Mouse (Mus musculus): ENCODE data around the gene Dchs1.
"Not testable (repeated sequence)": the region's sequence is repeated elsewhere in the genome, so short reads cannot be mapped to it uniquely, and the experiment has no call there.

Gene Dchs1

GRCm38 (mm10) chr7:105742539-105743215 is 44.8 kb downstream of the Dchs1 start:
- not testable (repeated sequence) for DNase-seq (ENCODE audit: low spot score)

- DNase-seq (ENCODE audit: low spot score) = no peak
Observed at GRCm38 (mm10) chr7:105741978-105742377, 45.5 kb downstream of the Dchs1 start.

GRCm38 (mm10) chr7:105740851-105741250 is 46.6 kb downstream of the Dchs1 start:
- DNase-seq (ENCODE audit: low spot score) = no peak

- no peak for DNase-seq (ENCODE audit: low spot score)
Observed at GRCm38 (mm10) chr7:105740089-105740795, 47.2 kb downstream of the Dchs1 start.

- peak; percentile 81 for DNase-seq (ENCODE audit: low spot score)
Observed at GRCm38 (mm10) chr7:105738948-105739347, 48.5 kb downstream of the Dchs1 start.

- no peak for DNase-seq (ENCODE audit: low spot score)
Observed at GRCm38 (mm10) chr7:105738286-105738685, 49.2 kb downstream of the Dchs1 start.

- DNase-seq (ENCODE audit: low spot score) = no peak
Observed at GRCm38 (mm10) chr7:105737648-105738047, 49.8 kb downstream of the Dchs1 start.

GRCm38 (mm10) chr7:105736911-105737521 is 50.4 kb downstream of the Dchs1 start, which contains the start of gene Rrp8:
TSS of gene Rrp8 (minus strand) at chr7:105737385.
- peak; percentile 36 for DNase-seq (ENCODE audit: low spot score)

- DNase-seq (ENCODE audit: low spot score) = peak; percentile 93
Observed at GRCm38 (mm10) chr7:105736264-105736901, 51.1 kb downstream of the Dchs1 start, which contains the start of gene Ilk. TSS of gene Ilk (plus strand) at chr7:105736592.

GRCm38 (mm10) chr7:105735464-105735863 is 52.0 kb downstream of the Dchs1 start:
- not testable (repeated sequence) for DNase-seq (ENCODE audit: low spot score)

GRCm38 (mm10) chr7:105734826-105735225 is 52.6 kb downstream of the Dchs1 start:
- DNase-seq (ENCODE audit: low spot score) = no peak

GRCm38 (mm10) chr7:105733836-105734235 is 53.6 kb downstream of the Dchs1 start:
- DNase-seq (ENCODE audit: low spot score) = no peak

GRCm38 (mm10) chr7:105728701-105729428 is 58.6 kb downstream of the Dchs1 start:
- peak; percentile 3 for DNase-seq (ENCODE audit: low spot score)

GRCm38 (mm10) chr7:105726980-105727325 is 60.5 kb downstream of the Dchs1 start:
- DNase-seq (ENCODE audit: low spot score) = no peak

GRCm38 (mm10) chr7:105726144-105726979 is 61.1 kb downstream of the Dchs1 start:
- peak; percentile 82 for DNase-seq (ENCODE audit: low spot score)

- DNase-seq (ENCODE audit: low spot score) = no peak
Observed at GRCm38 (mm10) chr7:105721916-105722315, 65.5 kb downstream of the Dchs1 start.

- DNase-seq (ENCODE audit: low spot score) = no peak
Observed at GRCm38 (mm10) chr7:105715366-105715765, 72.1 kb downstream of the Dchs1 start.

GRCm38 (mm10) chr7:105708733-105709132 is 78.7 kb downstream of the Dchs1 start:
- no peak for DNase-seq (ENCODE audit: low spot score)

GRCm38 (mm10) chr7:105703816-105704215 is 83.6 kb downstream of the Dchs1 start:
- no peak for DNase-seq (ENCODE audit: low spot score)

- no peak for DNase-seq (ENCODE audit: low spot score)
Observed at GRCm38 (mm10) chr7:105703184-105703583, 84.3 kb downstream of the Dchs1 start.

Data from embryo, embryonic 10 days (tissue).